Comparison of ENCODE assay signal across 24 mouse cellular contexts in the genomic region with DNA sequence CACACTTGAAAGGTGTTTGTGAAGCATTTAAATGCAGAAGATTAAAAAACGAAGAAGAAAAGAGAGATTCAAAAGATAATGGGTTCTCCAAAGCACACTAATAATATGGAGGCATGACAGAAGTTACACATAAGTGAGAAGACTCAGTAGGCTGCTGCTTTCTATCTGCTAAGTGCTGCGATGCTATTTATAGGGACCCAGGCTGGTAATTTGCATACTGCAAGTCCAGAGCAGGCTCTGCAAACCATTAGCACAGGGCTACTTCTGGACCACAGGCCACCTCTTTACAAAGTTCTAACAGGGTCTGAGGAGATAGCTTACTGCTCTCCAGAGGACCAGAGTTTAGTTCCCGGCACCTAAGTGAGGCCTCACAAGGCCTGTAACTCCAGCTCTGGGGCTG.
DNase-seq lines count a peak whose midpoint lies in the region; TF ChIP-seq lines count a peak whose summit lies in the region.
"Had no signal": no experiment of that assay in that cellular context is flagged by ENCODE, and none has a peak within 500 bp of the region (broad histone marks: within the 10 kb centered on the region; RNA-seq: fewer than 3 reads in every experiment).

No protein-coding gene starts in this region.

- TF ChIP-seq POLR2A in cortical plate, adult 2 months (IDR thresholded peaks at IDR 0.05; ENCODE audit: extremely low read depth, insufficient read depth, low read length): no peak

- peak; percentile 48 for DNase-seq in right cerebral cortex, adult 18-20 months
- no peak for DNase-seq in right cerebral cortex, postnatal 14 days
- peak; percentile 32 to 81 for DNase-seq in left cerebral cortex, postnatal 25 days (ENCODE audit: low spot score in 2 of 2)
- no peak for DNase-seq in gastrocnemius, adult 8-10 months (ENCODE audit: low spot score in 2 of 2)
- no peak for DNase-seq in cerebellum, adult 18-20 months
- no peak for DNase-seq in adrenal gland, postnatal 36 days
- DNase-seq: adrenal gland, postnatal 14 days; cerebellum, adult 9-11 months; gastrocnemius, postnatal 36 days; heart, adult 2 months; heart, postnatal 36 days; kidney, adult 8-10 months; kidney, postnatal 10 days; liver; thymus, adult 18-20 months; thymus, postnatal 4 days had no signal

- H3K4me1 ChIP-seq in cortical plate, adult 2 months (ENCODE audit: control insufficient read depth, insufficient read depth, low read length): peaks cover 9% of the 10 kb centered on the region
- H3K4me1 ChIP-seq: embryonic facial prominence, embryonic 12.5 days; forebrain, embryonic 12.5 days; hindbrain, embryonic 15.5 days; limb, embryonic 10.5 days; neural tube, embryonic 13.5 days had no signal

- 0 out of 2 replicates have a peak overlapping the region, but pooled peaks have one; percentile 10 for H3K27ac ChIP-seq in cortical plate, adult 2 months (ENCODE audit: insufficient read depth, low read length)
- H3K27ac ChIP-seq: embryonic facial prominence, embryonic 12.5 days; forebrain, embryonic 12.5 days; heart, adult 2 months; hindbrain, embryonic 15.5 days; limb, embryonic 10.5 days; macrophage; neural tube, embryonic 13.5 days had no signal

- intact Hi-C loops in left cerebral cortex, postnatal 25 days (cut with DNase I): no loop called here

- no peak overlapping the region for H3K4me3 ChIP-seq in cortical plate, adult 2 months (ENCODE audit: insufficient read depth, low read length)
- H3K4me3 ChIP-seq: embryonic facial prominence, embryonic 12.5 days; forebrain, embryonic 12.5 days; heart, adult 2 months; hindbrain, embryonic 15.5 days; limb, embryonic 10.5 days; myocyte; neural tube, embryonic 13.5 days had no signal

- no peak for TF ChIP-seq CTCF in cortical plate, adult 2 months (IDR thresholded peaks at IDR 0.05; ENCODE audit: extremely low read depth, insufficient read depth, low read length)

Comparison
In these comparisons a context has a peak if more than half of its experiments do, and no peak if none do; other contexts are left out.
1. DNase-seq: peak in right cerebral cortex, adult 18-20 months (single experiment) and left cerebral cortex, postnatal 25 days (2 of 2); none in right cerebral cortex, postnatal 14 days (single experiment), gastrocnemius, adult 8-10 months (0 of 2), cerebellum, adult 18-20 months (0 of 2) and adrenal gland, postnatal 36 days (0 of 2).